Mouse (Mus musculus): ENCODE results near the gene Maco1. TPM values are rescaled to one million over a fixed set of nuclear protein-coding genes. Genes with fewer than 3 reads are reported as not detected.

Maco1 gene
- polyA plus RNA-seq, 1 experiment = 42.3 TPM

- peak overlapping the region; percentile 96 for H3K4me3 ChIP-seq (ENCODE audit: insufficient read depth, low read length)
- peaks cover 11% of the 10 kb centered on the region for H3K4me1 ChIP-seq (ENCODE audit: control insufficient read depth, insufficient read depth, low read length)
- TF ChIP-seq POLR2A (IDR thresholded peaks at IDR 0.05; ENCODE audit: low read depth, low read length) (no peak), CTCF (IDR thresholded peaks at IDR 0.05; ENCODE audit: borderline replicate concordance, insufficient read depth, low read length) (no peak)
- no peak overlapping the region for H3K27ac ChIP-seq (ENCODE audit: insufficient read depth, low read length)
Observed at GRCm38 (mm10) chr4:134768226-134768888, 84.8 kb downstream of the Maco1 start.

- peak within 1 kb of the TSS; percentile 96 for H3K4me3 ChIP-seq (ENCODE audit: insufficient read depth, low read length)
- peaks cover 11% of the 10 kb centered on the region for H3K4me1 ChIP-seq (ENCODE audit: control insufficient read depth, insufficient read depth, low read length)
- no peak for TF ChIP-seq CTCF (IDR thresholded peaks at IDR 0.05; ENCODE audit: borderline replicate concordance, insufficient read depth, low read length)
- TF ChIP-seq POLR2A (IDR thresholded peaks at IDR 0.05; ENCODE audit: low read depth, low read length) = peak; percentile 65
- H3K27ac ChIP-seq (ENCODE audit: insufficient read depth, low read length) = no peak within 1 kb of the TSS
Observed at GRCm38 (mm10) chr4:134767426-134768225, 85.5 kb downstream of the Maco1 start, which contains the start of gene Ldlrap1. TSS of gene Ldlrap1 (minus strand) at chr4:134768024.

GRCm38 (mm10) chr4:134766904-134767425 is 86.2 kb downstream of the Maco1 start:
- Histone ChIP-seq H3K4me3 (ENCODE audit: insufficient read depth, low read length) (peak overlapping the region; percentile 96), H3K27ac (ENCODE audit: insufficient read depth, low read length) (no peak overlapping the region), H3K4me1 (ENCODE audit: control insufficient read depth, insufficient read depth, low read length) (peaks cover 11% of the 10 kb centered on the region)
- TF ChIP-seq CTCF (IDR thresholded peaks at IDR 0.05; ENCODE audit: borderline replicate concordance, insufficient read depth, low read length) (no peak), POLR2A (IDR thresholded peaks at IDR 0.05; ENCODE audit: low read depth, low read length) (no peak)

- no peak overlapping the region for H3K27ac ChIP-seq (ENCODE audit: insufficient read depth, low read length)
Observed at GRCm38 (mm10) chr4:134766277-134766676, 86.9 kb downstream of the Maco1 start.

GRCm38 (mm10) chr4:134764333-134764732 is 88.8 kb downstream of the Maco1 start:
- no peak overlapping the region for H3K4me3 ChIP-seq (ENCODE audit: insufficient read depth, low read length)
- no peak for TF ChIP-seq CTCF (IDR thresholded peaks at IDR 0.05; ENCODE audit: borderline replicate concordance, insufficient read depth, low read length)
- TF ChIP-seq POLR2A (IDR thresholded peaks at IDR 0.05; ENCODE audit: low read depth, low read length) = no peak
- no peak overlapping the region for H3K27ac ChIP-seq (ENCODE audit: insufficient read depth, low read length)
- H3K4me1 ChIP-seq (ENCODE audit: control insufficient read depth, insufficient read depth, low read length) = peaks cover 20% of the 10 kb centered on the region

More at GRCm38 (mm10) chr4:134766277-134766676, 86.9 kb downstream of the Maco1 start:
- Histone ChIP-seq H3K4me1 (ENCODE audit: control insufficient read depth, insufficient read depth, low read length) (peaks cover 11% of the 10 kb centered on the region), H3K4me3 (ENCODE audit: insufficient read depth, low read length) (peak overlapping the region; percentile 96)
- no peak for TF ChIP-seq POLR2A (IDR thresholded peaks at IDR 0.05; ENCODE audit: low read depth, low read length)
- TF ChIP-seq CTCF (IDR thresholded peaks at IDR 0.05; ENCODE audit: borderline replicate concordance, insufficient read depth, low read length) = no peak

- H3K4me1 ChIP-seq (ENCODE audit: control insufficient read depth, insufficient read depth, low read length) = peaks cover 17% of the 10 kb centered on the region
- TF ChIP-seq CTCF (IDR thresholded peaks at IDR 0.05; ENCODE audit: borderline replicate concordance, insufficient read depth, low read length) (no peak), POLR2A (IDR thresholded peaks at IDR 0.05; ENCODE audit: low read depth, low read length) (no peak)
- no peak overlapping the region for H3K27ac ChIP-seq (ENCODE audit: insufficient read depth, low read length)
- H3K4me3 ChIP-seq (ENCODE audit: insufficient read depth, low read length) = no peak overlapping the region
Observed at GRCm38 (mm10) chr4:134762360-134762759, 90.8 kb downstream of the Maco1 start.

- Histone ChIP-seq H3K4me1 (ENCODE audit: control insufficient read depth, insufficient read depth, low read length) (peaks cover 14% of the 10 kb centered on the region; the same call in 1 of the 2 replicates), H3K27ac (ENCODE audit: insufficient read depth, low read length) (peak overlapping the region; percentile 9; the same call in 1 of the 2 replicates), H3K4me3 (ENCODE audit: insufficient read depth, low read length) (no peak overlapping the region)
- no peak for TF ChIP-seq CTCF (IDR thresholded peaks at IDR 0.05; ENCODE audit: borderline replicate concordance, insufficient read depth, low read length)
- no peak for TF ChIP-seq POLR2A (IDR thresholded peaks at IDR 0.05; ENCODE audit: low read depth, low read length)
Observed at GRCm38 (mm10) chr4:134760793-134761201, 92.3 kb downstream of the Maco1 start.

GRCm38 (mm10) chr4:134760281-134760680 is 92.9 kb downstream of the Maco1 start:
- Histone ChIP-seq H3K27ac (ENCODE audit: insufficient read depth, low read length) (no peak overlapping the region; the same call in 1 of the 2 replicates), H3K4me3 (ENCODE audit: insufficient read depth, low read length) (no peak overlapping the region), H3K4me1 (ENCODE audit: control insufficient read depth, insufficient read depth, low read length) (peaks cover 14% of the 10 kb centered on the region; the same call in 1 of the 2 replicates)
- TF ChIP-seq CTCF (IDR thresholded peaks at IDR 0.05; ENCODE audit: borderline replicate concordance, insufficient read depth, low read length) (no peak), POLR2A (IDR thresholded peaks at IDR 0.05; ENCODE audit: low read depth, low read length) (no peak)

GRCm38 (mm10) chr4:134759564-134759963 is 93.6 kb downstream of the Maco1 start:
- no peak overlapping the region for H3K27ac ChIP-seq (ENCODE audit: insufficient read depth, low read length)
- H3K4me1 ChIP-seq (ENCODE audit: control insufficient read depth, insufficient read depth, low read length) = peaks cover 14% of the 10 kb centered on the region; the same call in 1 of the 2 replicates
- no peak overlapping the region for H3K4me3 ChIP-seq (ENCODE audit: insufficient read depth, low read length)
- TF ChIP-seq POLR2A (IDR thresholded peaks at IDR 0.05; ENCODE audit: low read depth, low read length) (no peak), CTCF (IDR thresholded peaks at IDR 0.05; ENCODE audit: borderline replicate concordance, insufficient read depth, low read length) (no peak)

Data from embryonic fibroblast, embryonic 13.5 days (primary cell).